Mouse (Mus musculus) gastrocnemius, postnatal 25 days (tissue): ENCODE data around the gene C1qtnf6. TPM values are rescaled to one million over a fixed set of nuclear protein-coding genes. Genes with fewer than 3 reads are reported as not detected.
A peak's percentile ranks its signal among the peaks of the same experiment; 100 is the strongest.

Source experiments
- DNase-seq: peaks from one replicate; pipeline ENCODE4 v3.0.0; 2022
- total RNA-seq, 2 experiments: library from RNA; stranded (reverse); gene quantifications; 1 replicate in 1 of 2; 2 replicates in 1 of 2; pipeline ENCODE4 v1.2.3; 2021

C1qtnf6 gene
- total RNA-seq, 2 experiments from 2014 or later: 16.4 to 16.8 TPM

DNA sequence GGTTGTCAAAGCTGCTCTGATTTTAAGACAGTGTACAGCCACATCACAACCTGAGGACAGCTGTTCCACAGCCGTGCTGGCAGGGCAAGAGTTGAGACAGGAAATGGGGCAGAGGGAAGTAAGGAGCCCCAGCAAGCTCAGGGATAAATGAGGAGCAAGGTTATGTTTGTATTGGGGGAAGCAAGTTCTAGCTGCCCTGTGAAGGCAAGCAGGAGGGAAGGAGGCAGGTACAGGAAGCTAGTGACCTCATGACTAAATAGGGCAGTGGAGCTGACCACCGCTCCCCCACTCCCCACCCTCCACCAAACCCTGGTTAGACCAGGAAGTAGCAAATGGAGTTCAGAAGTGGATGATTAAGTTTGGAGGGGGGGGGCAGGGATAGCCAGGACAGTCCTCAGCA lies 50.2 kb downstream of the C1qtnf6 start:
- DNase-seq: no peak

DNA sequence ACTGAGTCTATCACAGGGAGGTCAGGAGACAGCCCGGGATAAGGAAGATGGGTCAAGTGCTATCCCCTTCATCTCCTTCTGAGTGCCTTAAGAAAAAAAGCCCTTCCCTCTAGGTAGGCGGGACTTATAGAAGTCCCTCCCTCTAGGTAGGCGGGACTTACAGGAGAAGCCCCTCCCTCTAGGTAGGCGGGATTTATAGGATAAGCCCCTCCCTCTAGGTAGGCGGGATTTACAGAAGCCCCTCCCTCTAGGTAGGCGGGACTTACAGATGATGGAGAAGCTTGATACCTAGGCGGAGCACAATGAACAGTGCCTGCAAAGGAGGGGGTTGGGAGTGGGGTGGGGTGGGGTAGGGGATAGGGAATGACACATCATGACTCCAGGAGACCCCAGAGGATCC lies 51.1 kb downstream of the C1qtnf6 start:
- DNase-seq: no peak

DNA sequence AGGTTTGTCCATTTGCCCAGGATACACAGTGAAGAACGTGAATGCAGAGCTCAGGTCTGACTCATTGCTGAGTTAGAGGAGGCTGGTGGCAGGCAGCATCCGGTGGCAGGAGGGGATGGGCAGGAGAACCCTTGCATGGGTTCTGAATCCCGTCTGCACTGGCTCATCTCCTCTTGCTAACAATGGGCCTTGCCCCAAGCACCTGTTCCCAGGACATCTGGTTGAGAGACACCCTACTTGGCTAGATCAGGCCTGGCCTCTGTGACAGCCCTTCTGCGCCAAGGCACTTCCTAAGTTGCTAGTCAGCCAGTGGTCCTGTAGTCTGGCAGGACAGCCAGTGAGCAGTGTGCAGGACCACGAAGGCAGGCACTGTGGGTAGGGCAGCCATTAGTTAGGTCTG lies 51.7 kb downstream of the C1qtnf6 start:
- DNase-seq: peak; percentile 20

DNA sequence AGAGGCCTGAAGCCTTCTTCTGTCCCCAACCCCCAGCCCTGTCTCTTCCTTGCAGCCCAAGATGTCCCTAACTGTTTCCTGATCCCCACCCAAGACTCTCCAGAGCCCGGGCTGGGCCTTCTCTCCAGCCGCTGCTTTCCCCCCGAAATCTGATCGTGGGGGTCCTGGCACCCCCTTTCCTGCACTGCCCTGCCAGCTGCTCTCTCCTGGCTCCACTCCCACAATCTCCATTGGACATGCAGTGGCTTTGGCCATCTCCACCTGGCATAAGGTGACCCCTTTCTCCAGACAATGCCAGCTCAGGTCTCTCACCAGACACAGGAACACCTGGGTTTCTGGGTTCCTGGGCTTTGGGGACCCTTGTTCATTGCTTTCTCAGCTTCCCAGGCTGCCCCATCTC lies 53.1 kb downstream of the C1qtnf6 start:
- DNase-seq: no peak

DNA sequence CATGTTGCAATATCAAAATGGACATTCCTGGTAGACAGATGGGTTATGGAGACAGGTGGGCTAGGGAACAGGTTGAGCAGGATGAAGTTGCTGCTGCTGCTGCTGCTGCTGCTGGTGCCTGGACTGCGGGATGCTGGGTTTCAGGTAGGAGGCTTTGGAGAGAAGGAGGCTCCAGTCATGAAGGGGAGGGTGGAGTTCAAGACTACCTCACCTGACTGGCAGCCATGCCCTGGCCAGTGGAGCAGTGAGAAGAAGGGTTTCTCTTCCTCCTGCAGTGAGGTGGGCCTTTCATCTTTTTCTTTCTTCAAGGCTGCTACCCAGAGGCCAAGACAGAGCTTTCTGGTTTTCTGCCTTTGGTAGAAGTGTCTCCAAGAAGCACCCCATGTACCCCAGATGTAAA lies 54.3 kb downstream of the C1qtnf6 start:
- DNase-seq: no peak

DNA sequence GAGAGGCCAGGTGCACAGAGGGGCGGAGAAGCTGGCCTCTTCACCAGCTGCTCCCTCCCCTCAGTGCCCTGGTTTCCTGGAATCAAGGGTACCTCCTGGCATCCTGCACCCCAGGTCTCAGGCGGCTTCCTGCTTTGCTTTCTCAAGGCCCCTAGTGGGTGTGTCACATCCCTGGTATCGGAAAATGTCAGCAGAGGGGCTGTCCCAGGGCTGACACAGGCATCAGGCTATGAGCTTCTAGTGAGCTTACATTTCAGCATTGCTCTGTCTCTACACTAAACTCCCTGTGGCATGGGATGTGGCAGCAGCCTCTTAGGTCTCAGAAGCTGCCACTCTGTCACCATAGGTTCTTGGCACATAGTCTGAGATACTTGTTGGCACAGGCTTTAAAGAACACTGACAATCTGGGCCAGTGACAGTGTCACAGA lies 55.6 kb downstream of the C1qtnf6 start:
- DNase-seq: no peak

DNA sequence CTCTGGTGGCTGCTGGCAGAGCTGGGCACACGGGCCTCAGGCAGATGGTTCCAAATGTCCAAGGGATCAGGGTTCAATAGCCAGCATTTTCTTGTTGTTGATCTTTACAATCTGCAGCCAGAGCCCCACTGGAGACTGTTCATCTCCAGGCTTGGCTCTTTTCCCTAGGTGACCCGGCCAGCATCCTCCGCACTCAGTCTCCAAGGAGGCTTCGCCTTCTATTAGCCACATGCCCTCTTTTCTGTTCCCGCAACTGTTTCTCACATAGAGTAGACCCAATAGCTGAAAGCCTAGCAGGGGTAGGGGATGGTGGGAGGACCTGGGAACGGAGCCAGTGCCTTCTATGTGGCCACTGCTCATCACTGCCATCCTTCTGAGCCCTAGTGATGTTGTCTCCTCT lies 57.8 kb downstream of the C1qtnf6 start:
- no peak for DNase-seq

Other genes starting within 250 kb of the C1qtnf6 start
- 1 to 10 TPM in 1 of 2 experiments, under 1 TPM in 1; 0.38 to 1.1 TPM for gene Csf2rb2, start 225.7 kb downstream of the C1qtnf6 start, total RNA-seq
- 1 to 10 TPM in 1 of 2 experiments, under 1 TPM in 1; 0.95 to 2.4 TPM for gene Csf2rb, start 205.7 kb downstream of the C1qtnf6 start, total RNA-seq
- not detected for gene Tex33, start 135.5 kb downstream of the C1qtnf6 start, total RNA-seq
- gene Tst, start 125.5 kb downstream of the C1qtnf6 start, total RNA-seq: 10 to 100 TPM; 18.4 to 26.5 TPM
- gene Mpst, start 125.0 kb downstream of the C1qtnf6 start, total RNA-seq: 10 to 100 TPM; 55.7 to 56.8 TPM
- gene Kctd17, start 102.9 kb downstream of the C1qtnf6 start, total RNA-seq: 10 to 100 TPM; 15.8 to 22.8 TPM
- not detected for gene Tmprss6, start 62.8 kb downstream of the C1qtnf6 start, total RNA-seq
- not detected for gene Il2rb, start 36.1 kb downstream of the C1qtnf6 start, total RNA-seq
- not detected for gene Sstr3, start 13.3 kb upstream of the C1qtnf6 start, total RNA-seq
- gene Rac2, start 41.4 kb upstream of the C1qtnf6 start, total RNA-seq: 1 to 10 TPM in 1 of 2 experiments, under 1 TPM in 1; 0.43 to 3.4 TPM
- gene Cyth4, start 65.6 kb upstream of the C1qtnf6 start, total RNA-seq: 1 to 10 TPM; 2.4 to 2.8 TPM
- gene Elfn2, start 187.4 kb upstream of the C1qtnf6 start, total RNA-seq: under 1 TPM; 0.05 to 0.31 TPM
- 1 to 10 TPM; 2.4 to 6.4 TPM for gene Mfng, start 242.1 kb upstream of the C1qtnf6 start, total RNA-seq